In genomic region chr16:96150995-96151394, GRCm38 (mm10) we compare ENCODE assay signal across 9 mouse cellular contexts. TPM values are rescaled to one million over a fixed set of nuclear protein-coding genes. Genes with fewer than 3 reads are reported as not detected.
DNase-seq lines count a peak whose midpoint lies in the region; ATAC-seq and TF ChIP-seq lines count a peak whose summit lies in the region.
"Had no signal": no experiment of that assay in that cellular context is flagged by ENCODE, and none has a peak within 500 bp of the region (broad histone marks: within the 10 kb centered on the region; RNA-seq: fewer than 3 reads in every experiment).

No protein-coding gene starts in this region.

- WGBS in stomach, embryonic 15.5 days, result 41% methylated on average over 4 of the region's 4 CpGs

- H3K9me3 ChIP-seq in stomach, embryonic 15.5 days, result no peaks in the 10 kb centered on the region
- H3K9me3 ChIP-seq: limb, embryonic 13.5 days had no signal

- intact Hi-C loops in gastrocnemius, postnatal 36 days (cut with DNase I), result no loop called here
- intact Hi-C loops in left cerebral cortex, adult 2 months (cut with DNase I), result loop anchor here (5.0 kb wide), 1 partner anchor 159 kb away; the partner anchor contains the start of gene Psmg1

- H3K9ac ChIP-seq in stomach, embryonic 15.5 days, result no peak overlapping the region

- peak; percentile 23 for DNase-seq in lung, postnatal 36 days
- no peak for DNase-seq in lung, postnatal 14 days
- DNase-seq in adrenal gland, adult 8-10 months, result peak; percentile 81
- peak; percentile 42 to 60 for DNase-seq in gastrocnemius, postnatal 36 days
- DNase-seq in layer of hippocampus, postnatal 14 days (ENCODE audit: low spot score in 2 of 2), result no peak
- no peak for DNase-seq in layer of hippocampus, postnatal 10 days (ENCODE audit: low spot score in 2 of 2)
- DNase-seq in left cerebral cortex, adult 2 months (ENCODE audit: extremely low spot score in 1 of 2, low spot score in 2 of 2), result no peak

- ATAC-seq in stomach, embryonic 15.5 days (ENCODE audit: insufficient read depth, low FRiP score, low read depth), result peak; percentile 33; the same call in 1 of the 2 replicates

- peak overlapping the region; percentile 26 for H3K27ac ChIP-seq in stomach, embryonic 15.5 days
- no peak overlapping the region for H3K27ac ChIP-seq in left cerebral cortex, adult 2 months
- H3K27ac ChIP-seq: limb, embryonic 13.5 days had no signal

- H3K4me3 ChIP-seq in stomach, embryonic 15.5 days (replicated peaks), result no peak overlapping the region
- H3K4me3 ChIP-seq in left cerebral cortex, adult 2 months, result no peak overlapping the region
- H3K4me3 ChIP-seq: limb, embryonic 13.5 days had no signal

- TF ChIP-seq CTCF in left cerebral cortex, adult 2 months (IDR thresholded peaks at IDR 0.05), result no peak

- no peaks in the 10 kb centered on the region for H3K27me3 ChIP-seq in stomach, embryonic 15.5 days (replicated peaks)
- H3K27me3 ChIP-seq: limb, embryonic 13.5 days had no signal

- H3K36me3 ChIP-seq in stomach, embryonic 15.5 days, result no peaks in the 10 kb centered on the region

- H3K4me2 ChIP-seq in stomach, embryonic 15.5 days, result no peak overlapping the region
- H3K4me2 ChIP-seq: limb, embryonic 13.5 days had no signal

- H3K4me1 ChIP-seq in stomach, embryonic 15.5 days, result peaks cover 27% of the 10 kb centered on the region

RNA-seq across cellular contexts. Expression of gene Wrb, which starts 5.8 kb away (rescaled TPM):
- 10 to 100 TPM; 38.4 to 50.7 (median 45.8) TPM for total RNA-seq in adrenal gland, adult 8-10 months (2022)
- 10 to 100 TPM in 1 of 2 experiments, 1 to 10 TPM in 1; 8.8 to 10.3 TPM for total RNA-seq in gastrocnemius, postnatal 36 days (2021)
- 60.0 and 65.5 TPM in 2 replicates for polyA plus RNA-seq in stomach, embryonic 15.5 days (2015; fragmentation: Nextera tagmentation; extraction: Ambion mirVana)
- 10 to 100 TPM; 64.6 to 76.0 TPM for total RNA-seq in layer of hippocampus, postnatal 14 days (2021)
- total RNA-seq in layer of hippocampus, postnatal 10 days (2021), result 10 to 100 TPM; 76.9 to 89.3 TPM
- total RNA-seq in left cerebral cortex, adult 2 months (2021), result 10 to 100 TPM; 68.4 to 72.4 TPM

RNA-seq across cellular contexts. Expression of gene Hmgn1, which starts 23.5 kb away (rescaled TPM):
- 100 to 1,000 TPM; 154 to 239 (median 191) TPM for total RNA-seq in adrenal gland, adult 8-10 months (2022)
- 10 to 100 TPM; 23.7 to 35.1 TPM for total RNA-seq in gastrocnemius, postnatal 36 days (2021)
- 476 and 575 TPM in 2 replicates for polyA plus RNA-seq in stomach, embryonic 15.5 days (2015; fragmentation: Nextera tagmentation; extraction: Ambion mirVana)
- 10 to 100 TPM; 69.3 to 81.1 TPM for total RNA-seq in layer of hippocampus, postnatal 14 days (2021)
- 100 to 1,000 TPM in 1 of 2 experiments, 10 to 100 TPM in 1; 82.0 to 110 TPM for total RNA-seq in layer of hippocampus, postnatal 10 days (2021)
- 10 to 100 TPM; 49.5 to 61.2 TPM for total RNA-seq in left cerebral cortex, adult 2 months (2021)

RNA-seq across cellular contexts. Expression of gene Lca5l, which starts 41.1 kb away (rescaled TPM):
- total RNA-seq in adrenal gland, adult 8-10 months (2022), result 1 to 10 TPM; 2.0 to 5.5 (median 2.9) TPM
- under 1 TPM; 0.48 to 0.62 TPM for total RNA-seq in gastrocnemius, postnatal 36 days (2021)
- polyA plus RNA-seq in stomach, embryonic 15.5 days (2015; fragmentation: Nextera tagmentation; extraction: Ambion mirVana), result 1.4 and 1.5 TPM in 2 replicates
- 1 to 10 TPM; 1.3 to 1.8 TPM for total RNA-seq in layer of hippocampus, postnatal 14 days (2021)
- 1 to 10 TPM; 1.6 TPM for total RNA-seq in layer of hippocampus, postnatal 10 days (2021)
- 1 to 10 TPM; 1.4 to 2.1 TPM for total RNA-seq in left cerebral cortex, adult 2 months (2021)

RNA-seq across cellular contexts. Expression of gene Sh3bgr, which starts 49.3 kb away (rescaled TPM):
- 10 to 100 TPM; 17.2 to 37.2 (median 31.4) TPM for total RNA-seq in adrenal gland, adult 8-10 months (2022)
- 1,000 to 10,000 TPM in 1 of 2 experiments, 100 to 1,000 TPM in 1; 882 to 1,236 TPM for total RNA-seq in gastrocnemius, postnatal 36 days (2021)
- 29.2 and 35.6 TPM in 2 replicates for polyA plus RNA-seq in stomach, embryonic 15.5 days (2015; fragmentation: Nextera tagmentation; extraction: Ambion mirVana)
- 1 to 10 TPM; 1.4 to 2.1 TPM for total RNA-seq in layer of hippocampus, postnatal 14 days (2021)
- 1 to 10 TPM; 2.6 to 3.1 TPM for total RNA-seq in layer of hippocampus, postnatal 10 days (2021)
- total RNA-seq in left cerebral cortex, adult 2 months (2021), result 1 to 10 TPM; 2.3 to 2.8 TPM

Comparison
In these comparisons a context has a peak if more than half of its experiments do, and no peak if none do; other contexts are left out.
1. DNase-seq: peak in lung, postnatal 36 days (single experiment), adrenal gland, adult 8-10 months (single experiment) and gastrocnemius, postnatal 36 days (2 of 2); none in lung, postnatal 14 days (single experiment), layer of hippocampus, postnatal 14 days (0 of 2), layer of hippocampus, postnatal 10 days (0 of 2) and left cerebral cortex, adult 2 months (0 of 2).